Mouse (Mus musculus) liver, adult 2 months (tissue): ENCODE measurements around the gene Erg.

ENCODE experiments used
- CTCF ChIP-seq: fragments of 200-500 bp; IDR thresholded peaks from 2 replicates; pipeline ENCODE4 v1.5.1; 2011; ENCODE audit warnings: low read depth, low read length, control low read depth
- POLR2A ChIP-seq: fragments of 200-500 bp; IDR thresholded peaks from 2 replicates; pipeline ENCODE4 v1.6.1; 2011; ENCODE audit warnings: low read length, control low read depth; ENCODE audit not compliant: insufficient read depth; ENCODE audit errors: extremely low read depth

GRCm38 (mm10) chr16:95428239-95428638 is 158.2 kb downstream of the Erg start:
- TF ChIP-seq CTCF (no peak), POLR2A (no peak)
